Mouse (Mus musculus): Measurements from ENCODE around the gene Zc3h7b. TPM values are rescaled to one million over a fixed set of nuclear protein-coding genes. Genes with fewer than 3 reads are reported as not detected.

Zc3h7b gene
- polyA plus RNA-seq, 1 experiment from 2014 or later = 26.6 TPM

GRCm38 (mm10) chr15:81792444-81792843 is 47.6 kb downstream of the Zc3h7b start:
- no peak overlapping the region for H3K9ac ChIP-seq (ENCODE audit: low read length)
- no peak overlapping the region for H3K27ac ChIP-seq (replicated peaks in 1 of 2; ENCODE audit: control insufficient read depth in 1 of 2, insufficient read depth in 1 of 2, low read depth in 2 of 2, low read length in 2 of 2)
- WGBS = 86% methylated on average over 9 of the region's 9 CpGs
- ATAC-seq (ENCODE audit: insufficient number of reproducible peaks, insufficient read depth, low FRiP score, low read depth) = no peak
- no peaks in the 10 kb centered on the region for H3K9me3 ChIP-seq (ENCODE audit: control insufficient read depth, low read length)
- H3K4me3 ChIP-seq (ENCODE audit: control insufficient read depth in 1 of 2, insufficient read depth in 1 of 2, low read depth in 1 of 2, low read length in 2 of 2) = no peak overlapping the region
- H3K4me1 ChIP-seq (ENCODE audit: control insufficient read depth in 2 of 2, insufficient read depth in 2 of 2, low read length in 2 of 2) = no peaks in the 10 kb centered on the region
- H3K4me2 ChIP-seq (ENCODE audit: low read length) = no peak overlapping the region
- peaks cover 69% of the 10 kb centered on the region for H3K36me3 ChIP-seq (ENCODE audit: control insufficient read depth, insufficient read depth, low read length)
- H3K27me3 ChIP-seq (ENCODE audit: control insufficient read depth, insufficient read depth, low read length) = no peaks in the 10 kb centered on the region

GRCm38 (mm10) chr15:81796228-81796627 is 51.4 kb downstream of the Zc3h7b start:
- ATAC-seq (ENCODE audit: insufficient number of reproducible peaks, insufficient read depth, low FRiP score, low read depth) = no peak
- peaks cover 45% of the 10 kb centered on the region for H3K36me3 ChIP-seq (ENCODE audit: control insufficient read depth, insufficient read depth, low read length)
- no peak overlapping the region for H3K9ac ChIP-seq (ENCODE audit: low read length)
- H3K27ac ChIP-seq (replicated peaks in 1 of 2; ENCODE audit: control insufficient read depth in 1 of 2, insufficient read depth in 1 of 2, low read depth in 2 of 2, low read length in 2 of 2) = no peak overlapping the region
- no peaks in the 10 kb centered on the region for H3K9me3 ChIP-seq (ENCODE audit: control insufficient read depth, low read length)
- H3K27me3 ChIP-seq (ENCODE audit: control insufficient read depth, insufficient read depth, low read length) = no peaks in the 10 kb centered on the region
- WGBS = 74% methylated on average over 3 of the region's 3 CpGs
- no peak overlapping the region for H3K4me2 ChIP-seq (ENCODE audit: low read length)
- H3K4me3 ChIP-seq (ENCODE audit: control insufficient read depth in 1 of 2, insufficient read depth in 1 of 2, low read depth in 1 of 2, low read length in 2 of 2) = no peak overlapping the region
- no peaks in the 10 kb centered on the region for H3K4me1 ChIP-seq (ENCODE audit: control insufficient read depth in 2 of 2, insufficient read depth in 2 of 2, low read length in 2 of 2)

- ATAC-seq (ENCODE audit: insufficient number of reproducible peaks, insufficient read depth, low FRiP score, low read depth) = no peak
- H3K9ac ChIP-seq (ENCODE audit: low read length) = no peak overlapping the region
- 88% methylated on average over 6 of the region's 6 CpGs for whole genome bisulfite sequencing
- no peak overlapping the region for H3K4me2 ChIP-seq (ENCODE audit: low read length)
- H3K36me3 ChIP-seq (ENCODE audit: control insufficient read depth, insufficient read depth, low read length) = peaks cover 29% of the 10 kb centered on the region
- no peaks in the 10 kb centered on the region for H3K9me3 ChIP-seq (ENCODE audit: control insufficient read depth, low read length)
- no peak overlapping the region for H3K4me3 ChIP-seq (ENCODE audit: control insufficient read depth in 1 of 2, insufficient read depth in 1 of 2, low read depth in 1 of 2, low read length in 2 of 2)
- no peak overlapping the region for H3K27ac ChIP-seq (replicated peaks in 1 of 2; ENCODE audit: control insufficient read depth in 1 of 2, insufficient read depth in 1 of 2, low read depth in 2 of 2, low read length in 2 of 2)
- no peaks in the 10 kb centered on the region for H3K27me3 ChIP-seq (ENCODE audit: control insufficient read depth, insufficient read depth, low read length)
- peaks cover 7 to 8% of the 10 kb centered on the region in 2 experiments for H3K4me1 ChIP-seq (ENCODE audit: control insufficient read depth in 2 of 2, insufficient read depth in 2 of 2, low read length in 2 of 2)
These were observed 53.0 kb downstream of the Zc3h7b start for GRCm38 (mm10) chr15:81797861-81798260.

- 84% methylated on average over 4 of the region's 4 CpGs for WGBS
- Histone ChIP-seq H3K4me1 (ENCODE audit: control insufficient read depth in 2 of 2, insufficient read depth in 2 of 2, low read length in 2 of 2) (peaks cover 11 to 14% of the 10 kb centered on the region in 2 experiments), H3K9me3 (ENCODE audit: control insufficient read depth, low read length) (no peaks in the 10 kb centered on the region), H3K9ac (ENCODE audit: low read length) (no peak overlapping the region), H3K4me3 (ENCODE audit: control insufficient read depth in 1 of 2, insufficient read depth in 1 of 2, low read depth in 1 of 2, low read length in 2 of 2) (no peak overlapping the region), H3K36me3 (ENCODE audit: control insufficient read depth, insufficient read depth, low read length) (peaks cover 23% of the 10 kb centered on the region), H3K27me3 (ENCODE audit: control insufficient read depth, insufficient read depth, low read length) (no peaks in the 10 kb centered on the region), H3K27ac (replicated peaks in 1 of 2; ENCODE audit: control insufficient read depth in 1 of 2, insufficient read depth in 1 of 2, low read depth in 2 of 2, low read length in 2 of 2) (no peak overlapping the region), H3K4me2 (ENCODE audit: low read length) (no peak overlapping the region)
- no peak for ATAC-seq (ENCODE audit: insufficient number of reproducible peaks, insufficient read depth, low FRiP score, low read depth)
These were observed 53.6 kb downstream of the Zc3h7b start for GRCm38 (mm10) chr15:81798421-81798820.

- H3K36me3 ChIP-seq (ENCODE audit: control insufficient read depth, insufficient read depth, low read length) = peaks cover 6% of the 10 kb centered on the region; the same call in 1 of the 2 replicates
- no peak overlapping the region for H3K4me2 ChIP-seq (ENCODE audit: low read length)
- H3K27me3 ChIP-seq (ENCODE audit: control insufficient read depth, insufficient read depth, low read length) = no peaks in the 10 kb centered on the region
- H3K4me1 ChIP-seq (ENCODE audit: control insufficient read depth in 2 of 2, insufficient read depth in 2 of 2, low read length in 2 of 2) = peaks cover 26 to 34% of the 10 kb centered on the region in 2 experiments
- WGBS = 79% methylated on average over 3 of the region's 3 CpGs
- no peak overlapping the region for H3K27ac ChIP-seq (replicated peaks in 1 of 2; ENCODE audit: control insufficient read depth in 1 of 2, insufficient read depth in 1 of 2, low read depth in 2 of 2, low read length in 2 of 2)
- H3K9me3 ChIP-seq (ENCODE audit: control insufficient read depth, low read length) = no peaks in the 10 kb centered on the region
- H3K4me3 ChIP-seq (ENCODE audit: control insufficient read depth in 1 of 2, insufficient read depth in 1 of 2, low read depth in 1 of 2, low read length in 2 of 2) = no peak overlapping the region
- ATAC-seq (ENCODE audit: insufficient number of reproducible peaks, insufficient read depth, low FRiP score, low read depth) = no peak
- H3K9ac ChIP-seq (ENCODE audit: low read length) = no peak overlapping the region
These were observed 55.5 kb downstream of the Zc3h7b start for GRCm38 (mm10) chr15:81800391-81800790.

GRCm38 (mm10) chr15:81802001-81802890 is 57.4 kb downstream of the Zc3h7b start, which contains the start of gene Tef:
Tef (plus strand) TSS chr15:81802421.
- H3K27ac ChIP-seq (replicated peaks in 1 of 2; ENCODE audit: control insufficient read depth in 1 of 2, insufficient read depth in 1 of 2, low read depth in 2 of 2, low read length in 2 of 2) = peak within 1 kb of the TSS; percentile 70
- 13% methylated on average over 19 of the region's 19 CpGs for WGBS
- no peaks in the 10 kb centered on the region for H3K9me3 ChIP-seq (ENCODE audit: control insufficient read depth, low read length)
- peaks cover 32 to 46% of the 10 kb centered on the region in 2 experiments for H3K4me1 ChIP-seq (ENCODE audit: control insufficient read depth in 2 of 2, insufficient read depth in 2 of 2, low read length in 2 of 2)
- H3K9ac ChIP-seq (ENCODE audit: low read length) = peak within 1 kb of the TSS; percentile 57
- H3K27me3 ChIP-seq (ENCODE audit: control insufficient read depth, insufficient read depth, low read length) = no peaks in the 10 kb centered on the region
- H3K4me3 ChIP-seq (ENCODE audit: control insufficient read depth in 1 of 2, insufficient read depth in 1 of 2, low read depth in 1 of 2, low read length in 2 of 2) = peak within 1 kb of the TSS; percentile 33 to 35
- H3K36me3 ChIP-seq (ENCODE audit: control insufficient read depth, insufficient read depth, low read length) = no peaks in the 10 kb centered on the region
- ATAC-seq (ENCODE audit: insufficient number of reproducible peaks, insufficient read depth, low FRiP score, low read depth) = peak; percentile 97
- peak within 1 kb of the TSS; percentile 67 for H3K4me2 ChIP-seq (ENCODE audit: low read length)

- Histone ChIP-seq H3K36me3 (ENCODE audit: control insufficient read depth, insufficient read depth, low read length) (no peaks in the 10 kb centered on the region), H3K4me1 (ENCODE audit: control insufficient read depth in 2 of 2, insufficient read depth in 2 of 2, low read length in 2 of 2) (peaks cover 32 to 46% of the 10 kb centered on the region in 2 experiments)
- no peak for ATAC-seq (ENCODE audit: insufficient number of reproducible peaks, insufficient read depth, low FRiP score, low read depth)
These were observed 58.1 kb downstream of the Zc3h7b start for GRCm38 (mm10) chr15:81802941-81803351.

More at GRCm38 (mm10) chr15:81802941-81803351, 58.1 kb downstream of the Zc3h7b start:
- H3K9me3 ChIP-seq (ENCODE audit: control insufficient read depth, low read length) = no peaks in the 10 kb centered on the region
- H3K27ac ChIP-seq (replicated peaks in 1 of 2; ENCODE audit: control insufficient read depth in 1 of 2, insufficient read depth in 1 of 2, low read depth in 2 of 2, low read length in 2 of 2) = peak overlapping the region; percentile 70
- H3K27me3 ChIP-seq (ENCODE audit: control insufficient read depth, insufficient read depth, low read length) = no peaks in the 10 kb centered on the region
- peak overlapping the region; percentile 67 for H3K4me2 ChIP-seq (ENCODE audit: low read length)
- peak overlapping the region; percentile 33 to 35 for H3K4me3 ChIP-seq (ENCODE audit: control insufficient read depth in 1 of 2, insufficient read depth in 1 of 2, low read depth in 1 of 2, low read length in 2 of 2)
- peak overlapping the region; percentile 57 for H3K9ac ChIP-seq (ENCODE audit: low read length)
- 9% methylated on average over 8 of the region's 8 CpGs for WGBS
